Mouse (Mus musculus): ENCODE results near the gene Cfap20. TPM values are rescaled to one million over a fixed set of nuclear protein-coding genes. Genes with fewer than 3 reads are reported as not detected.

The Cfap20 gene
- polyA plus RNA-seq, 1 experiment from 2014 or later = 157 TPM

DNA sequence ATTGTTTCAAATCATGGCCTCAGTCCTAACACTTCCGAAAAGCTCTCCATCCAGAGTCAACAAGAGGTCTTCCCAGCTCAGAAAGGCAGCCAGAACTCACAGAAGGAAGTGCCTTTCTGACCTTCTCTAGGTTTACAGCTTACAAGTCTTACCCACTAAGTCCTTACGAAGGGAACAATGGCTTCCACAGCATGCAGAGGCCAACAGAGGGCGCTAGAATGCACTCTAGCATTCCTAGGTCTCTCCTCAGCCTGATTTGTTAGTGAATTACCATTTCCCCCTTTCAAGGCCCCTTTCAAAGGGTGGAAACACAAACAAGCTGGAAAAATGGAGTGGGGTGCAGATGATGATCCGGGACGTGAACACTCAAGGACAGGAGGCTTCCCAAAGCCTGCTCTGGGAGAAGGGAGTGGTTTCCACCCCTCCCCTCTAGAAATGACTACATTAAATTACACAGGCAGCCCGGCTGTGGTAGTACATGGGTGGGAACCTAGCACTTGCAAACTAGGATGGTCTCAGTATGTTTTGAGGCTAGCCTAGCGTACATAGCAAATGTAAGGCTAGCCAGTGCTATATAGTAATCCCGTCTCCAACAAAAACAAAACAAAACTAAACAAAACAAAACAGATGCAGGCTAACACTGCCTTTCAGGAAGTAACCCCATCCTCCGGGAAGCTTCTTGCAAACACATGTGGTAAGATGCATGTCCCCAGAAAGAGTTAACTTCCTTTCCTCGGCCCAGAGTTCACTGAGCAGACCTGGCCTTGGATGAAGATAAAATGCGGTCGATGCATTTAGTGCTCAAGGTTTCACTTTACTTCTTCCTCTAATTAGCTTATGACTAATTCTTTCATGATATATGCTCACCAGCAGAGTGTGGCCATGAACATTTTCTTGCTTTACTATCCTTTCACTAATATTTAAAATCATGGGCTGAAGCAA, 6.8 kb downstream of the Cfap20 start:
- no peak overlapping the region for H3K4me3 ChIP-seq (ENCODE audit: low read depth, low read length)
- no peak; the same call in 1 of the 2 replicates for ATAC-seq (replicated peaks; ENCODE audit: low FRiP score, low TSS enrichment, low read depth)

DNA sequence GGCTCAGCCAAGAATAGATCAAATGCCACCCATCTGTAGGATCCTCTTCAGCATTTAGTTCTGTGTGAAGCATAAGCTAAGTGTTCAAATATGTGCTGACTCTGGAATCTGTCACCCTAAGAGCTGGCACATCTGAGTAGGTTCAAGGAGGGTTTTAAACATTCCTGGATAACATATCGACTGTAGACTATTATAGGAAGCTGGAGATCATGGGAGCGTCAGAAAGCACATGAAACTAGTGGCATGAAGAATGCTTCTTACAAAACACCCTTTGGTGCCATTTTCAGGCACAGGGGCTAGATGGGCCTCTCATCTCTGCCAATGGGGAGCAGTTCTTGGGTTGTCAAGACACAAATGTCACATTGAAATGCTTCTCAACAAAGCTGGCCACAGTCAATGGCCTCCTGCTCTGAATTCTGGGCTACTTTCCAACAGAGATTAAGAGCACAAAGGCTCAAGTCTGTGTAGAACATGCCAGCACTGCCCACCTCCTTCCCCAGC, 7.8 kb downstream of the Cfap20 start:
- Histone ChIP-seq H3K9me3 (ENCODE audit: control insufficient read depth, low read length) (no peaks in the 10 kb centered on the region), H3K9ac (ENCODE audit: low read length) (no peak overlapping the region), H3K4me3 (ENCODE audit: low read depth, low read length) (no peak overlapping the region), H3K27me3 (replicated peaks; ENCODE audit: control insufficient read depth, insufficient read depth, low read length) (no peaks in the 10 kb centered on the region), H3K27ac (ENCODE audit: low read depth) (peak overlapping the region; percentile 80), H3K36me3 (ENCODE audit: control insufficient read depth, insufficient read depth, low read length) (peaks cover 12% of the 10 kb centered on the region), H3K4me2 (ENCODE audit: low read length) (no peak overlapping the region), H3K4me1 (replicated peaks; ENCODE audit: control insufficient read depth, insufficient read depth, low read length) (peaks cover 46% of the 10 kb centered on the region)
- whole genome bisulfite sequencing = 23% methylated on average over 2 of the region's 2 CpGs
- no peak for DNase-seq (ENCODE audit: low spot score)
- ATAC-seq (replicated peaks; ENCODE audit: low FRiP score, low TSS enrichment, low read depth) = no peak

More for the DNA sequence above, 6.8 kb downstream of the Cfap20 start:
- Histone ChIP-seq H3K36me3 (ENCODE audit: control insufficient read depth, insufficient read depth, low read length) (peaks cover 2% of the 10 kb centered on the region; the same call in 1 of the 2 replicates), H3K4me1 (replicated peaks; ENCODE audit: control insufficient read depth, insufficient read depth, low read length) (peaks cover 51% of the 10 kb centered on the region), H3K27me3 (replicated peaks; ENCODE audit: control insufficient read depth, insufficient read depth, low read length) (no peaks in the 10 kb centered on the region), H3K4me2 (ENCODE audit: low read length) (peak overlapping the region; percentile 36), H3K27ac (ENCODE audit: low read depth) (peak overlapping the region; percentile 80), H3K9me3 (ENCODE audit: control insufficient read depth, low read length) (no peaks in the 10 kb centered on the region), H3K9ac (ENCODE audit: low read length) (no peak overlapping the region)
- peak; percentile 84 for DNase-seq (ENCODE audit: low spot score)
- WGBS = 22% methylated on average over 12 of the region's 12 CpGs

DNA sequence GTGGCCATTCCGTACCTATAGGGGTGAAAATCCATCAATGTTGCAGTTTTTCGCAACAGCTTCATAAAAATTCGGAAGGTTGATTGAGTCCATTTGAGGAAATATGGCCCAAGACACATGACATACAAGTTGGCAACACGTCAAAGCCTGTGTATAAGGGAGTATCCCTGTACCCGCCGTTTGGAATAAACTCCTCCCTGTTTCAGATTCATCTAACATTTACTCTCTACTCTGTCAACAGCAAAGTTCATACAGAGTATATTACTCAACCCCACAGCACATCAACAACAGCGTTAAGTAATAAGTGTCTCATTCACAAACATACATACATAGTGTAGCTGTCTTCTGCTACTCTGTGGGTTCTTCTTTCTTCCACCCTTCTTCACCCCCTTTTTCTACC, 10.0 kb downstream of the Cfap20 start:
- no peak overlapping the region for H3K4me2 ChIP-seq (ENCODE audit: low read length)
- H3K27me3 ChIP-seq (replicated peaks; ENCODE audit: control insufficient read depth, insufficient read depth, low read length) = no peaks in the 10 kb centered on the region
- H3K36me3 ChIP-seq (ENCODE audit: control insufficient read depth, insufficient read depth, low read length) = peaks cover 34% of the 10 kb centered on the region
- no peaks in the 10 kb centered on the region for H3K9me3 ChIP-seq (ENCODE audit: control insufficient read depth, low read length)
- H3K9ac ChIP-seq (ENCODE audit: low read length) = no peak overlapping the region
- H3K27ac ChIP-seq (ENCODE audit: low read depth) = no peak overlapping the region
- DNase-seq (ENCODE audit: low spot score) = no peak
- H3K4me1 ChIP-seq (replicated peaks; ENCODE audit: control insufficient read depth, insufficient read depth, low read length) = peaks cover 37% of the 10 kb centered on the region
- no peak overlapping the region for H3K4me3 ChIP-seq (ENCODE audit: low read depth, low read length)
- no peak for ATAC-seq (replicated peaks; ENCODE audit: low FRiP score, low TSS enrichment, low read depth)
- WGBS = 84% methylated on average over 7 of the region's 7 CpGs

DNA sequence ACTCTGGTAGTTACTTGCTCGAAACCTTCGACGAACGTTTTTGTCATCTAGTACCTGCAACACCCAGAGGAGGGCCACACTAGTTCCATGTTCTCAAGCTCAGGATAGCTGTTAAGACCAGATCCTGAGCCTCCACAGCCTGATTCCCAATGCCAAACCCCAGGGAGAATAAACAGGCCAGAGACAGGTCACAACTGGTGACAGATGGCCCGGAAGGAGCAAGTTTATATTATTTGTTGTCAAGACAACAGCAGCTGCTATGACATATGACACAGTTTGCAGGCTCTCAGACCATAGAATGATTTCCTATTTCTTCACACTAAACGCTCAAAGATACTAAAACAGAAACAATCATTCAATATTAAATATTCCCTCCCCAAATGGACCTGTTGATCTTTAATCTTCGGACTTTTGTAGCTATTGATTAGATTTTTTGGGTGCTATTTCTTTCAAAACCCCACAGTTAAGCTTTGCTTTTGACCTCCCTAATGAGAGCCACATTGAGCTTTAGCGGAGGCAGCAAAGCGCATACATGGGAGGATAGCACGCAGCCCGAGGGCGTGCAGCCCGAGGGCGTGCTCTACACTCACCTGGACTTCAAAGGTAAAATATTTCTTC, 12.4 kb downstream of the Cfap20 start:
- H3K27me3 ChIP-seq (replicated peaks; ENCODE audit: control insufficient read depth, insufficient read depth, low read length) = no peaks in the 10 kb centered on the region
- no peaks in the 10 kb centered on the region for H3K9me3 ChIP-seq (ENCODE audit: control insufficient read depth, low read length)
- H3K27ac ChIP-seq (ENCODE audit: low read depth) = no peak overlapping the region
- 89% methylated on average over 14 of the region's 14 CpGs for WGBS
- ATAC-seq (replicated peaks; ENCODE audit: low FRiP score, low TSS enrichment, low read depth) (no peak), DNase-seq (ENCODE audit: low spot score) (no peak)
- peaks cover 43% of the 10 kb centered on the region for H3K36me3 ChIP-seq (ENCODE audit: control insufficient read depth, insufficient read depth, low read length)
- peaks cover 14% of the 10 kb centered on the region; the same call in 1 of the 2 replicates for H3K4me1 ChIP-seq (replicated peaks; ENCODE audit: control insufficient read depth, insufficient read depth, low read length)
- H3K4me3 ChIP-seq (ENCODE audit: low read depth, low read length) = no peak overlapping the region
- no peak overlapping the region for H3K9ac ChIP-seq (ENCODE audit: low read length)
- H3K4me2 ChIP-seq (ENCODE audit: low read length) = no peak overlapping the region

DNA sequence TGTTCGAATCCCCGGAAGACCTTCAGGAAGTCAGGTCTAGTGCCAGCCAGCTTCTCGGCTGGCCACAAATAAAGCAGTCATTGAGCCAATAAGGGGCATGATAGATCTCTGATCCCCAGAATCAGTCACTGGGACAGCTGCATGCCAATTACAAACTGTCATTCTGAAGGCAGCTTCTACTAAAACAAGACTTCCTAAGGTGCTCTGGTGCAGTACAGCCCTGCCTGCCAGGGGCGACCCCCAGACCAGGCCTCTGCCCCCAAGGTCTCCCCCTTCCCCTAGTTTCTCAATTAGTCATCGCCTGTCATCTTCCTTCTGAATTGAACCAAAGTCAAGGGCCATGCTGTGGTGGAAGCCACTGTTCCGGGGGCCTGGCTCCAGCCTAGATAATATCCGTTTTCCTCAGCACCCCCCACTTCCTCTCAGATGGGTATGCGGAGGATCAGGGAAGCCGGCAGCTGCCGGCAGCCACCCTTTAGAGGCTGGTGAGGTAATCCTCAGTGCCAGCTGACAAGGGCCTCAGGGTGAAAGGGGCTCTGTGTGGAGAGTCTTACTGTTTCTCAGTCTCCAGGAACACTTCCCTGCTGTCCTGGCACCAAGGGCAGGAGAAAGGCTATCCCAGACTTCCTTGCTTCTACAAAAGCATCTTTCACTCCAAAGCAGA, 23.2 kb downstream of the Cfap20 start:
- Histone ChIP-seq H3K4me1 (replicated peaks; ENCODE audit: control insufficient read depth, insufficient read depth, low read length) (0 out of 2 replicates have a peak, but pooled peaks cover 8% of the 10 kb centered on the region), H3K27me3 (replicated peaks; ENCODE audit: control insufficient read depth, insufficient read depth, low read length) (no peaks in the 10 kb centered on the region), H3K36me3 (ENCODE audit: control insufficient read depth, insufficient read depth, low read length) (no peaks in the 10 kb centered on the region), H3K4me3 (ENCODE audit: low read depth, low read length) (no peak overlapping the region), H3K9ac (ENCODE audit: low read length) (no peak overlapping the region), H3K9me3 (ENCODE audit: control insufficient read depth, low read length) (no peaks in the 10 kb centered on the region), H3K27ac (ENCODE audit: low read depth) (no peak overlapping the region), H3K4me2 (ENCODE audit: low read length) (no peak overlapping the region)
- ATAC-seq (replicated peaks; ENCODE audit: low FRiP score, low TSS enrichment, low read depth) (peak; percentile 78; the same call in 1 of the 2 replicates), DNase-seq (ENCODE audit: low spot score) (no peak)
- 44% methylated on average over 10 of the region's 10 CpGs for WGBS

DNA sequence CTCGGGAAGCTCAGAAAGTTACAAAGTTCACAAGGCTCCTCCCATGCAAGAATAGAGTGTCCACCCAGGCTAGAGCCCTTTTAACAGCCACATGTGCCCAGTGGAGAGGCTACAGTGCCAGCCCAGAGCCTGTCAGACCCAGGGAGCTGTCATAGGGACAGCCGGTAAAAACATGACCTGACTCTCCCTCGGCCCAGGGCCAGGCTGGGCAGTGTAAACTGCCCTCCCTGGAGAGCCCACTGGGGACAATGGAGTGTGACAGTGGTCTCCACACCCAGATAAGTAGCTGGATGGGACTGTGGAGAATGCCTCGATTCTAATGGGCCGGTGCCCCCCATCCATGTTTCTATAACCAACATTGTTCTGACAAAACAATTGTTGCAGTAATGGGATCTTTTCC, 25.2 kb downstream of the Cfap20 start:
- Histone ChIP-seq H3K4me3 (ENCODE audit: low read depth, low read length) (no peak overlapping the region), H3K9ac (ENCODE audit: low read length) (no peak overlapping the region), H3K4me2 (ENCODE audit: low read length) (no peak overlapping the region), H3K9me3 (ENCODE audit: control insufficient read depth, low read length) (no peaks in the 10 kb centered on the region), H3K27ac (ENCODE audit: low read depth) (no peak overlapping the region), H3K27me3 (replicated peaks; ENCODE audit: control insufficient read depth, insufficient read depth, low read length) (no peaks in the 10 kb centered on the region), H3K36me3 (ENCODE audit: control insufficient read depth, insufficient read depth, low read length) (no peaks in the 10 kb centered on the region), H3K4me1 (replicated peaks; ENCODE audit: control insufficient read depth, insufficient read depth, low read length) (0 out of 2 replicates have a peak, but pooled peaks cover 8% of the 10 kb centered on the region)
- no peak for ATAC-seq (replicated peaks; ENCODE audit: low FRiP score, low TSS enrichment, low read depth)
- DNase-seq (ENCODE audit: low spot score) = no peak
- 73% methylated on average over 5 of the region's 5 CpGs for whole genome bisulfite sequencing

DNA sequence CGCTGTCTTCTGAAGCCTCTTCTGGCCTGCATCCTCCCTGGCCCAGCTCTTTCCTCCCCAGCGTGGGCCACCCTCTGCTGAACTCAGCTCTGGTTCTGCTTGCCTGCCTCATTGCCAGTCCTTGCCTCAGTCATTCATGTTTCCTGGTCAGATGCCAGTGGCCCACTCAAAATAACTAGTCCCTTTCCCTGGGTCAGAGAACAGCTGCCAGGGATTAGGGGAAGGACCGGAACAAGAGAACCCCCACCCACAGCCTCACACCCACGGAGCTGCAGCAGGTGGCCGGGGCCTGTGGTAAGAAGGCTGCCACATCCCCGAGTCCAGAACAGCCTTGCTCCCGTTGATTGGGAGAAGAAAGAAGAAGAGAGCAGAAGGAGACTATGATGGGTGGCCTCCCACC, 33.6 kb downstream of the Cfap20 start:
- Histone ChIP-seq H3K27ac (ENCODE audit: low read depth) (no peak overlapping the region), H3K4me3 (ENCODE audit: low read depth, low read length) (no peak overlapping the region), H3K36me3 (ENCODE audit: control insufficient read depth, insufficient read depth, low read length) (no peaks in the 10 kb centered on the region), H3K4me2 (ENCODE audit: low read length) (no peak overlapping the region), H3K4me1 (replicated peaks; ENCODE audit: control insufficient read depth, insufficient read depth, low read length) (peaks cover 3% of the 10 kb centered on the region; the same call in 1 of the 2 replicates), H3K9ac (ENCODE audit: low read length) (no peak overlapping the region), H3K9me3 (ENCODE audit: control insufficient read depth, low read length) (no peaks in the 10 kb centered on the region), H3K27me3 (replicated peaks; ENCODE audit: control insufficient read depth, insufficient read depth, low read length) (no peaks in the 10 kb centered on the region)
- ATAC-seq (replicated peaks; ENCODE audit: low FRiP score, low TSS enrichment, low read depth) (no peak), DNase-seq (ENCODE audit: low spot score) (no peak)
- 78% methylated on average over 7 of the region's 7 CpGs for WGBS

DNA sequence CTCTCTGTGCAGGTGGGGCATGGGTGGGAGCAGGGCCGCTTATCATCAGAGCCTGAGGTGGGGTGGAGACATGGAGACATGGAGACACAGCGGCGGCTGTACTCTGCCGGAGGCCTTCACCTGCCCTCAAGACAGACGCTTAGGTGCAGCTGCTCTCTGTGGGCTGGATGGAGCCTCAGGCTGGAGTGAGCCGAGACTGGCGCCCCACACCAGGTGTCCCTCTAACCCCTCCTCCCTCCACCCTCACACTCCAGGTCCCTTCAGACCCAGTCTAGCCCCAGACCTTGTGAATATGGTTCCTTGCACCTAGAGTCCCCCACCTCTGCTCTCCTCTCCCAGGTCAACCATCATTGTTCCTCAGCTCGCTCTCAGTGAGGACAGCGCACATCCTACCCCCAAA, 35.5 kb downstream of the Cfap20 start:
- Histone ChIP-seq H3K27ac (ENCODE audit: low read depth) (no peak overlapping the region), H3K4me2 (ENCODE audit: low read length) (no peak overlapping the region), H3K9ac (ENCODE audit: low read length) (no peak overlapping the region), H3K36me3 (ENCODE audit: control insufficient read depth, insufficient read depth, low read length) (no peaks in the 10 kb centered on the region), H3K9me3 (ENCODE audit: control insufficient read depth, low read length) (no peaks in the 10 kb centered on the region), H3K4me3 (ENCODE audit: low read depth, low read length) (no peak overlapping the region), H3K4me1 (replicated peaks; ENCODE audit: control insufficient read depth, insufficient read depth, low read length) (peaks cover 6% of the 10 kb centered on the region; the same call in 1 of the 2 replicates), H3K27me3 (replicated peaks; ENCODE audit: control insufficient read depth, insufficient read depth, low read length) (no peaks in the 10 kb centered on the region)
- 80% methylated on average over 9 of the region's 9 CpGs for WGBS
- no peak for DNase-seq (ENCODE audit: low spot score)
- ATAC-seq (replicated peaks; ENCODE audit: low FRiP score, low TSS enrichment, low read depth) = no peak; the same call in 1 of the 2 replicates
